Mouse (Mus musculus) layer of hippocampus, postnatal 25 days (tissue): ENCODE data around the gene Zfp637. TPM values are rescaled to one million over a fixed set of nuclear protein-coding genes. Genes with fewer than 3 reads are reported as not detected.
A peak's percentile ranks its signal among the peaks of the same experiment; 100 is the strongest.
"Not testable (repeated sequence)": the region's sequence is repeated elsewhere in the genome, so short reads cannot be mapped to it uniquely, and the experiment has no call there.

Experiments
- DNase-seq, 2 experiments: peaks; one replicate each; pipeline ENCODE4 v3.0.0; 2022; ENCODE audit warnings: mixed read lengths in 2 of 2, low spot score in 1 of 2; ENCODE audit errors: extremely low spot score in 1 of 2
- total RNA-seq, 2 experiments: library from RNA; stranded (reverse); gene quantifications; 2 replicates each; pipeline ENCODE4 v1.2.3; 2021

Zfp637 gene
- 10 to 100 TPM; 48.0 to 50.8 TPM for total RNA-seq

GRCm38 (mm10) chr6:117840686-117841510, at the start of gene Zfp637:
Zfp637 (plus strand) TSS chr6:117841180.
- peak; percentile 87 to 89 for DNase-seq

GRCm38 (mm10) chr6:117795251-117795650, 45.7 kb upstream of the Zfp637 start:
- DNase-seq = no peak

DNA sequence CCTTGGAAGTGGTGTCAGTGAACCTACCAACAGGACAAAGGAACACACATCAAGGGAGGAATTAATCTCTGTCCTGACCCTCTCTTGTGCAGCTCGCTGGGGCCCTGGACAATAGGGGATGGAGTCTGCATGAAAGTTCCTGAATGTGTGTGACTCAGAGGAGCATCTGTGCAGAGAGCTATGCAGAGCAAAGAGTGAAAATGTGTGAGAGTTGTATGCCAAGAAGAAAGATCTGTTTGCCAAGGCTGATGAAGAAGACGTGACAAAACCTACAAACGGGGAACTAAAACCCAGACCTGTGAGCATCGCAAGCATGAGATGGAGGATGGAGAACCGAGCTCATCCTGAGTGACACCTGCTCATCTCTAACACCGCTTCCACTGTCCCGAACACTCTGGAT, 40.2 kb upstream of the Zfp637 start:
- no peak for DNase-seq

- DNase-seq = no peak
Measured at GRCm38 (mm10) chr6:117801801-117802200, 39.2 kb upstream of the Zfp637 start.

- no peak for DNase-seq
Measured at GRCm38 (mm10) chr6:117807756-117808155, 33.2 kb upstream of the Zfp637 start.

DNA sequence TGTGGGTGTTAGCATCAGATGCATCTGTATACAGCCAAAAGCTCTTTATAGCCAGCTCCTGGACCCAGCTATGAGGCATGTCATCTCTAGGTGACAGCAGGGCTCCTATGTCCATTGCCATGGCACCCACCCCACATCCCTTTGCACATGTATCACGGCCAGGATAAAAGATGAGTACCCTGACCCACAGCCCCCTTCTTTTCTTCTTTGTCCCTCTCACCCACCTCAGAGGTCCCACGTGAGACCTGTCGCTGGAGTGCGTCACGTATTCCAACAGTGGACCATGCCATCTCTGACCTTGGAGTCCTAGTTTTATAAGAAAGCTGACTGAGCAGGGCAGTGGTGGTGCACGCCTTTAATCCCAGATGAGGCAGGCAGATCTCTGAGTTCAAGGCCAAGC, 31.2 kb upstream of the Zfp637 start:
- no peak for DNase-seq

DNA sequence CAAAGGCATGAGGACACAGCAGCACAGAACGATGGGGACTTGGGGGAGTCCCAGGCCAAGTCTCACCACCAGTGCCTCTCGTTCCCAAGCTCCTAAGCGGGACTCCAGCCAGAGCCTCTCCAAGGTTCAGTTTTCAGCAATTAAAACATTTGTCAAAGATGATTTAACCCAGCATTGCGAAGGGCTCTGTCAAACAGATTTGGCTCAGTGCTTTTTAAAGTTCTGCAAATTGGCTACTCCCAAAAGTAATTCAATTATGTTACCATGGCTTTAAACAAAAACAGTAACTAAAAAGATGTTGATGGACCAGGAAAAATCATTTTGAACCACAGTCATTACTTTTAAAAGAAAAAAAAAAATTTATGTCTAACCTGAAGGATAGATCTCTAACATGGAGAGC, 30.3 kb upstream of the Zfp637 start:
- DNase-seq = no peak

- DNase-seq = no peak
Measured at GRCm38 (mm10) chr6:117811256-117811655, 29.7 kb upstream of the Zfp637 start.

DNA sequence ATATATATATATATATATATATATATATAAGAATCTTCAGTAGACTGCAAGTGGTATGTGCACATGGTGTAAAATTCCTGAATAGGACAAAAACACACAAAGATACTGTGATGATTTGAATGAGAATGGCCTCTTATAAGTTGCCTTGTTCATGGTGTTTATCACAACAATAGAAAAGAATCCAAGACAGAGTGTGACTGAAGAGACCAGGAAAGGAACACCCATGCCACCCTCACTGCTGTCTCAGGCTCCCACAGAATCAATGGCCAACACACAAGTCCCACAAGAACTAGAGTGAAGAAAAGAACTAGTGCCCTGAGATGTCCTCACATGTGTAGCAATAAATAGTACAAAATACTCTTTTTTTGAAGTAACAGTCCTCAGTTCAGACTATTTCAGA, 26.3 kb upstream of the Zfp637 start:
- DNase-seq = no peak

DNA sequence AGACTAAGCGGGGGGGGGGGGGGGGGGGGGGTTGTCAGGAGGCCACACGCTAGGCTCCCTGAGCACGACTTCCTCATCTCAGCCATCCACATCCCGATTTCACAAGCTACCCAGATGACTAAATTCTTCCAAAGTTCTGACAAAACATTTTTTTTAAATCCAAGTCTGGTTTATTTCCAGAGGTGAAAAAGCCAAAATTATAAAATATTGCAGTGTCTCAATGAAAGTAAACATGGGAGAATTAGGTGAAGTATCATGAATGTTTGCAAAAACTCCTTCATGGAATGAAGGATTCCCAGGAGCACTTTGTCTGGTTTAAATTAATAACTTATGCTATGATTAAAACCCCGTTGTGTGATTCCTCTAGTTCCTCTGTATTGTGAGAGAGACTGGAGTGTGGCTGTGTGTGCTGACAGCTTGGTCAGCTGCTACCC, 23.9 kb upstream of the Zfp637 start:
- DNase-seq = no peak

- DNase-seq = no peak
Measured at GRCm38 (mm10) chr6:117820327-117820726, 20.7 kb upstream of the Zfp637 start.

DNA sequence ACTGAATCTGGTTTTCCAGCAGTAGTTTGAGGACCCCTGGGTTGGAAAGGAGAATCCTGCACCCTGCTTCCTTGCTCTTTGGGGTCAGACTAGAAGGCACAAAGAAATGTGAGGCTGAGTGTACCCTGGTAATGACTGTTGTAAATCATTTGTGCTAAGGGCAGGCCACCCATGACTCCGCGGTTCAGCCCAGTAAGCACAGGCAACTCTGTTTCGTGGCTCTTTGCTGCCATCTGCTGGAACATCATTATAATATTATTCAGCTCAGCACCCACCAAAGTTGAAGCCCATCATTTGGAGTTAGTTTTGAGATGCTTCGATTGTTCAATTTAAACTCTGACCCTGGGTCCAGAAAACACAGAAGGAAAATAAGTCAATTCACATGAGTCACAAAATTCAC, 15.6 kb upstream of the Zfp637 start:
- DNase-seq = peak; percentile 43 to 78

DNA sequence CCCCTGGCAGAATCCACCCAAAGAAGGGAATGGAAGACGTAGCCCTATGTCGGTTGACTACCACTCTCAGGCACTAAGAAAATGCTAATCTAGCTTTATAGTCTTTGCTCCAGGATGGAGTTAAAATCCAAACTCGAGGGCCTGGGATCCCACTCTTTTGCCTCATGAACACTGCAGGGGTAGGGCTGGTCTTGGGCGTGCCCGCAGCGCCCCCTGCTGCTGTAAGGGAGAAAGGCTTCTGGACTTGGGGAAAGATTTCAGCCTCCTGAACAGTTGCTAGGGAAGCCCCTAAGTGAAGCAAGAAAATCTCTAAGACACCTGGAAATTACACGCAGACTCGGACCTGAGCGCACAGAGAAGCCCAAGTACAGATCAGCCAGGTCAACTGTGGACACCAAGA, 12.7 kb upstream of the Zfp637 start:
- peak; percentile 71 to 85 for DNase-seq

- DNase-seq = no peak
Measured at GRCm38 (mm10) chr6:117841511-117841955, 553 bp downstream of the Zfp637 start.

- DNase-seq = no peak
Measured at GRCm38 (mm10) chr6:117844597-117844996, 3.6 kb downstream of the Zfp637 start.

DNA sequence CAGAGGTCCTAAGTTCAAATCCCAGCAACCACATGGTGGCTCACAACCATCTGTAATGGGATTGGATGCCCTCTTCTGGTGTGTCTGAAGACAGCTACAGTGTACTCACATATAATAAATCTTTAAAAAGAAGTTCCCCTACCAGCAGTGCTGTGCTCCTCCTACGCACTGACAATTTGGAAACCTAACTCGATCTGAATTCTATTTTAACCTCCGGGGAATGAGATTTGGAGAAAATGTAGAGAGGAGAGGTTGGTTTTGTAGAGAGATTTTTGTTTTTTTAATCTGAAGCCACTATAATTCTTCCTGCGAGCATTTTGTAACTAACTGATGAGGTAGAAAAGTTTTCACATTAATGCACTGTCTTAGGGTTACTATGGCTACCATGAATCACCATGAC, 5.7 kb downstream of the Zfp637 start:
- DNase-seq = not testable (repeated sequence)

DNA sequence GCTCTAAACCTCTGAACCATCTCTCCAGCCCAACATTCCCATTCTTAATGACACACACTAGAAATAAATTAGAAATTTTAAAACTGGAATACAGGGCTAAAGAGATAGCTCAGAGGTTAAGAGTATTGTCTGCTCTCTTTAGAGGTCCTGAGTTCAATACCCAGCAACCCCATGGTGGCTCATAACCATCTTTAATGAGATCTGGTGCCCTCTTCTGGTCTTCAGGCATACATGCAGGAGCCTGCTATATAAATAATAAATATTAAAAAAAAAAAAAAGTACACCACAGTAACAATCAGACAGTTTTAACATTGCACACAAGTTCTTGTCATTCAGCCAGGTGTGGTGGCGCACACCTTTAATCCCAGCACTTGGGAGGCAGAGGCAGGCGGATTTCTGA, 6.8 kb downstream of the Zfp637 start:
- DNase-seq = no peak

GRCm38 (mm10) chr6:117848577-117848976, 7.6 kb downstream of the Zfp637 start:
- DNase-seq = no peak

DNA sequence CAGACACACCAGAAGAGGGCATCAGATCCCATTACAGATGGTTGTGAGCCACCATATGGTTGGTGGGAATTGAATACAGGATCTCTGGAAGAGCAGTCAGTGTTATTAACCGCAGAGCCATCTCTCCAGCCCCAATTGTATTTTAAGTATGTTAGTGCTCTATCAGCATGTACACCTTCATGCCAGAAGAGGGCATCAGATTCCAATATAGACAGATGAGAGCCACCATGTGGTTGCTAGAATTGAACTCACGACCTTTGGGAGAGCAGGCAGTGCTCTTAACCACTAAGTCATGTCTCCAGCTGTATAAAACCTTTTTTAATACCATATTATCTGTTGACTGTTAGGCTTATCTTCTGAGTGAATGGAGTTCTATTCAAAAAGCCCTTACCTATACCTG, 10.8 kb downstream of the Zfp637 start:
- DNase-seq = no peak

GRCm38 (mm10) chr6:117857990-117858389, 17.0 kb downstream of the Zfp637 start:
- DNase-seq = no peak

DNA sequence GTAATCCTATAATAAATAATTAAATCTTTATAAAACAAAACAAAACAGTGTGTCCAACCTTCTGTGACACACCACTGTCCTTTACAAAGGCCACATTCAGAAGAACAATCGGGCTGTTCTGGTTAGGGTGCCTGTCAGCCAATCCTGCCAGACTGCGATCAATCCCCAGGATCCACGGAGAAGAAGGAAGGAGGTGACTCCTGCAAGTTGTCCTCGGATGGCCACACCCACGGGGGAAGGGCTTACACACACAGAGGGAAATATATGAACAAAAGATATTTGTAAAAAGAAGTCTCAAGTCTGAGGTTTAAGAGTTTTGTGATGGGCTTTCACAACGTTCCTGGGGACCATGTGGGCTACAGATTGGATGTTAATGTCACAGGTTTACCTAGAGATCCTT, 20.9 kb downstream of the Zfp637 start, which contains the start of gene Zfp239:
Gene Zfp239, plus strand, starts transcription at position 253 of the 400 bp plus-strand sequence.
- DNase-seq = no peak

- DNase-seq = no peak
Measured at GRCm38 (mm10) chr6:117862465-117862864, 21.5 kb downstream of the Zfp637 start.
